Mouse (Mus musculus) testis, adult 2 months (tissue): ENCODE measurements at regions not wholly inside any gene's neighbourhood (a gene's known extent, or its start where the extent isn't known, plus 50 kb on each side); places are given as distances from the start of the nearest gene placed in this dataset.

ENCODE experiments used
- CTCF ChIP-seq: fragments of 200-500 bp; IDR thresholded peaks from 2 replicates; pipeline ENCODE4 v1.5.1; 2012; ENCODE audit warnings: low read depth, mild to moderate bottlenecking, inconsistent platforms, low read length, moderate library complexity; ENCODE audit not compliant: control insufficient read depth, insufficient read depth, insufficient replicate concordance
- POLR2A ChIP-seq: fragments of 200-500 bp; IDR thresholded peaks from 2 replicates; pipeline ENCODE4 v1.6.1; 2012; ENCODE audit warnings: low read depth, mild to moderate bottlenecking, inconsistent platforms, low read length, moderate library complexity; ENCODE audit not compliant: control insufficient read depth

DNA sequence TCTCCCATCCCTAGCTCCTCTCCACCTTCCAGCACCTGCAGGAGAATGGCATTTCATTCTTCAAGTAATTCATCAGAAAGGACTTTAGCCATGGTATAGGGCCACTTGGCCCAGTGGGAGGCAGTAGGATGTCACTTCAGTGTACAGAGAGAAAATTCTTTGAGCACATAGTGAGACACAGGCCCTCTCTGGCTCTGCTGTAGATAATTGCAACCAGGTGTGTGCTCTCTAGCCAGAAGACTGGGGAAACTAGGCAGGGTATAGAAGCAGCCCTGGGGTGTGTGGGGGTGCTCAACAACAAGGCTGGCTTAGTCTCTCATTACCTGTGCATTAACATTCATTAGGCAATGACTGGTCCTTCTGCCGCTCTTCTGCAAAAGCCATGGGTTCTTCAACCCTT, 125.1 kb downstream of the Fam43a start:
- no peak for TF ChIP-seq POLR2A
- no peak for TF ChIP-seq CTCF
